Mouse (Mus musculus) adrenal gland, adult 8-10 months (tissue): ENCODE results near the gene Atoh7. TPM values are rescaled to one million over a fixed set of nuclear protein-coding genes. Genes with fewer than 3 reads are reported as not detected.

ENCODE experiments used
- DNase-seq: peaks from one replicate; pipeline ENCODE4 v3.0.0; 2022
- total RNA-seq, 4 experiments: library from RNA; stranded (reverse); gene quantifications; 2 replicates each; pipeline ENCODE4 v1.2.4; 2022

Atoh7 gene
- total RNA-seq, 4 experiments from 2014 or later: not detected

DNA sequence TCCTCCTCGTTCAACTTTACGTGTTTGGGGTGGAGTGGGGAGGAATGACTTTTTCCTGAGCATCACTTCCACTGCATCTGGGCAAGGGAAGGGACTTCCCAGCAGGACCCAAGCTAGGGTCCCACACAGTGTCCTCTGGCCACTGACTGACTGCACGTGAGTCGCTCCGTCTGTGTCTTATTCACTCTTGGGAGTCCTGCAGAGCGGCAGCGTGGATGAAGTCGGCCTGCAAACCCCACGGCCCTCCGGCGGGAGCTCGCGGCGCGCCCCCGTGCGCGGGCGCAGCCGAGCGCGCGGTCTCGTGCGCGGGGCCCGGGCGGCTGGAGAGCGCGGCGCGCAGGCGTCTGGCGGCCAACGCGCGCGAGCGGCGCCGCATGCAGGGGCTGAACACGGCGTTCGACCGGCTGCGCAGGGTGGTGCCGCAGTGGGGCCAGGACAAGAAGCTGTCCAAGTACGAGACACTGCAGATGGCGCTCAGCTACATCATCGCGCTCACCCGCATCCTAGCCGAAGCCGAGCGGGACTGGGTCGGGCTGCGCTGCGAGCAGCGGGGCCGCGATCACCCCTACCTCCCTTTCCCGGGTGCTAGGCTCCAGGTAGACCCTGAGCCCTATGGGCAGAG lies 601 bp downstream of the Atoh7 start:
- DNase-seq: no peak

DNA sequence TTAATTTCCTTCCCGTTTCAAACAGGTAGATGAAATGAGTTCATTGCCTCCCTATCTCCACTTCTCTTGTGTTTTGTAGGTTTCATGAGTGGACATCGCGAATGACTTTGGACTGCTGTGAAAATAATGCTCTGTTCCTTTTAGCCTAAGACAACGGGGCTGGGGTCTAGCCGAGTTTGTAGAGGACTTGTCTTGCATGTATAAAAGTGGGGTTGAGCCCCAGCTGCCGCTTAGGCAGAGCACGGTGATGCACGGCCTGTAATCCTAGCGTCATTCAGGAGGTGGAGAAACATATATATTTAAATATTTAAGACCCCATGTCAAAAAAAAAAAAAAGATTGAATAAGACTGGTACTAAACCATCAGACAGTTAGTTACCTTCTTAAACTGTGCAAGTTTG lies 1.2 kb downstream of the Atoh7 start:
- DNase-seq: no peak

DNA sequence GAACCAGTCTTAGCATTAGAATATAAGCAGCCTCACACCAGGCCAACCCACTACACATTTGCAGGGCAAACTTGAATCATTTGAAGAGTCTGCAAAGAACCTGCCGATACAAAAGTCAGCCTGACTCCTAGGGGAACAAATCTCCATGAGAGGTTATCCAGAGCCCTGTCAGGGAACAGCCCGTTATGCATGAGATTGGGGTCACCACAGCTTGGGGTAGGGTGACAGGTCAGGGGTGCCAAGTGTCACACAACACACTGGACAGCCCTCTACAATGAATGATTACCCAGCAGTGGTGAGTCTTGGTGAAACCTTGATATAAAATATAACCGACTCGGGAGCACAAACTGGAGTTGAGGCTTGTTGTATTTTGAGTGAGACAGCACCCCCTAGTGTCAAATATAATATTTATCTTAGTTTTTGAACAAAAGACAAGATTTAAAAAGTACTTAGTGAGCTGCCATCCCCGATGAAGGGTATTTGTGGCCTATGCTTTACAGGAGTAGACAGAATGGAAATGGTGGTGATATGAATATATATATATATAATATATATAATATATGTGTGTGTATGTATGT lies 13.7 kb downstream of the Atoh7 start:
- DNase-seq: no peak

DNA sequence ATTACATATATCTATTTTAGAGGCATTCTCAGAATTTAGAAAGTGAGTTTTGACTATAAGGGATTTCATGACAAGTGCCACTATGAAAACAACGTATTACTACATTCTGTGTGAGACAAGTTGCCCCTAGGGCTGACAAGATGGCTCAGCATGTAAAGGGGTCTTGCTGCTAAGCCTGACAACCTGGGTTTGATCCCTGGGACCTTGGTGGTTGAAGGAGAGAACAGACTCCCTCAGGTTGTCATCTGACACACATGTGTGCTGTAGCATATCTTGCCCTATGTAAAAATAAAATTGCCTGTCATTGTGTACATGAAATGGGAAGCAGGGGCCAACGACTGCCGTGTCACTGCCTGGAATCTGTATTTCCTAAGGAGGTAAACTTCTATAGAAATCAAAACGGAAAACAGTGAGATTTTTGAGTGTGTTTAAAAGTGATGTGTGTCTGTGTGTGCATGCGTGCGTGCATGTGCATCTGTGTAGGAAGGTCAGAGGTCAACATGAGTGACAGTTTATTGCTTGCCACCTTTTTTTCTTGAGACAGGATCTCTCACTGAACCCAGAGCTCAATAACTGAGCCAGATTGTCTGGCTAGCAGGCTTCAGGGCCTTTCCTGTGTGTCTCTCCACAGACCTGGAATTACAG lies 14.4 kb downstream of the Atoh7 start:
- no peak for DNase-seq

DNA sequence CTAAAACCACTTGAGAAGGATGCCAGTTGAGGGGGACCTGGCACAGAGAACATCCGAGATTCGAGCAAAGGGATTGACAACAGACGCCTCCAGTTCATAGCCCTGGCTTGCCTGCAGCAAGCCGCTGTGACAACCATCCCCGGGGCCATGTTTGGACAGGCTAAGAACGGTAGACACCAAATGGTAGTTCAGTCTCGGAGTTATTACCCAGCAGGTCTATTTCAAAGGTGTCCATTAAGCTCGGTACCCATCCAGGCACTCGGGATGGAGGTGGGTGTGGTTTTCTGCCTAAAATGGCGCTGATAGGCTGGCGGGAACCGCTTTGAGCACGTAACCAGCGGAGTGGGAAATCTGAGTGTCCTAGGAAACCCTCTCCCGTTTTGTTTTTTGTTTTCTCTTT lies 16.4 kb downstream of the Atoh7 start:
- DNase-seq: no peak

DNA sequence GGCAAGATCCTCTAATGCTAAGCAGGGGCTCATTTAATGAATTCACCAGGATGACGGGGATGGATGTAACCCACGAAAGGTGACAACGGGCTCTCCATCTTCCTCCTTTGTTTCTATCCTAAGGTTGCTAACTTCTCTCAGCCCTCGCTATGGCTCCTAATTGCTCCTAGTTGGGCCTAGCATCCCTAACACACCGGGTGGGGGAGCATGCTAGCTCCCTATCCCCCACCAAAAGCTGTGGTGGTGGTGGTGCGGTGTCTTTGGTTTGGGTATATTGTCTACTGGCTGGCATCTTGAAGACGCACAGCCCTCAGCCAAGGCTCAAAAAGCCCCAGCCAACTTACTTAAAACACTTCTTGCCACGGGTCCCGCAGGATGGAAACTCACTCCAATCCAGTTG lies 16.9 kb downstream of the Atoh7 start:
- no peak for DNase-seq

DNA sequence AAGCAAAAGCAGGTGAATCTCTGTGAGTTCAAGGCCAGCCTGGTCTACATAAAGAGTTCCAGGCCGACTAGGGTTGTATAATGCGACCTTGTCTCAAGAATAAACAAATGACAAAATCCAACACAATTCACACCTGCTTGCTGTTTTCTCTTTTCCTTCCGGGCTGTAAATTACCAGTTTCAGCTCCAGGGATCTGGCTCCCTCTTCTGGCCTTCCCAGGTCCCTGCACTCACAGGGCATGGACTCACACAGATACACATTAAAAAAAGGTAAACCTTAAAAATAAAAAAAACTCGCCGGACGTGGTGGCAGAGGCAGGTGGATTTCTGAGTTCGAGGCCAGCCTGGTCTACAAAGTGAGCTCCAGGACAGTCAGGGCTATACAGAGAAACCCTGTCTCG lies 18.1 kb downstream of the Atoh7 start:
- no peak for DNase-seq

DNA sequence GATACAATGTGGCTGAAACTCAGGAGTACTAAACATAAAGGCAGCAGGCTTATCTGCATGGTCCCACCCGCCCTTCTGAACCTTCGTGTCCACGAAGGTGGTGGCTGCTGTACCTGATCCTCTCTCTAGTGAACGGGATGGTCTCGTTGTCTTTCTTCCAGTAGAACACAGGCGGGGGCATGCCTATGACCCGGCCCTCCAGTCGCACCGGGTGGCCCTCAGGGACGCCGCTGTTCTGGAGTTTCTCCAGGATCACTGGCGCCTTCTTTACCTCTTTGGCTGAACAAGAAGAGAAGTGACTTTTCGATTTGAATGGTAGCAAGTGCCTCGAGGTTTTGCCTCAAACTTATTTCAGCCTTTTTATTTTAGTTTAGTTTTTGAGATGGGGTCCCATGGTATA lies 20.5 kb downstream of the Atoh7 start:
- no peak for DNase-seq

DNA sequence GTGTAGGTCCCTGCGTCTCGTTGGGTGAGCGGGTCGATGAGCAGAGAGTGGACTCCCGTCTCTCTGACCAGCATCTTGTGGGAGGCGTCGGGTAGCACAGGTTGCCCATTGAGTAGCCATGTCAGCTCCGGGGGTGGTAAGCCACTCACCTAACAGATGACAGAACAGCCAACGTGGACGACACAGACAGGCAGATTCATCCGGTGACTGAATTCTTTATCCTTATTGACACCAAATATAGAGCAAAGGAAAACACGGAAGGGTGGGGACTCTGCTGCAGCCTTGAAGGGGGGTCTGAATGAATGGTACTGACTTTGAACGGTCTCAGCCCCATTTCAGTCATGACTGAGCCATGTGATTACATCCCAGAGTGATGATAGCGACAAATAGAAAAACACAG lies 22.5 kb downstream of the Atoh7 start:
- DNase-seq: no peak

DNA sequence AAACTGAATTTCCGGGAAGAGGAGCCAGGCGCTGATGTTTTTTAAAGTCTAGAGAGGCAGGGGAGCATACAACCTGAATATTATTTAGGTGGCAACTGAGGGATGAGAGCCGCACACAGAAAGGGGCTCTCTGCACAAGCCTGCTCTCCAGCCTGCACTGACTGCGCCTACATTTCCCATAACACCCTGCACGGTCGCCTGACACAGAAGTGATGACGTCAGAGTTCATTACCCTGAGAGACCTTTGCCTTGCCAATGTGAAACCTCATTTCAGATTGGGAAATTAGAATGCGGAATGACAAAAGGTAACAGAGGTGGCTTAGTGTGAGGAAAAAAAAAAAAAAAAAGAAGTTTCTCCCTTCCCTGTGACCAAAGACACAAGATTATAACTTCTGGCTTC lies 23.1 kb downstream of the Atoh7 start:
- DNase-seq: no peak

DNA sequence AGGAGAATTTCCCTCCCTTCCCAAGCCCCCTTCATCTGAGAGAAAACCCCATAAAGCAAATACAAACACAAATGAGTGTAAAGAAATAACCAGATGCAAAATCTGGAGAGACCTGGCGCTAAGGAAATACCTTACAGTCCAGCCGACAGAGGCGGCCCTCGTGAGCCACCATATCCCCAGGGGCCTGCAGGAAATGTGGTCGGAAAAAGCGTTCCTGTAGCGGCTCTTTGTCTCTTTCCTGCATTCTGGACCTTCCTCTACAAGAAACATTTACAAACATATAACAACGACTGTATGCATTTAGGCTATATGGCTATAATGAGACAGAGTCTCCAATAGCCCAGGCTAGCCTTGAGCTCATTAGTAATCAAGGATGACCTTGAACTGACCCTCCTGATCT lies 23.7 kb downstream of the Atoh7 start:
- no peak for DNase-seq

DNA sequence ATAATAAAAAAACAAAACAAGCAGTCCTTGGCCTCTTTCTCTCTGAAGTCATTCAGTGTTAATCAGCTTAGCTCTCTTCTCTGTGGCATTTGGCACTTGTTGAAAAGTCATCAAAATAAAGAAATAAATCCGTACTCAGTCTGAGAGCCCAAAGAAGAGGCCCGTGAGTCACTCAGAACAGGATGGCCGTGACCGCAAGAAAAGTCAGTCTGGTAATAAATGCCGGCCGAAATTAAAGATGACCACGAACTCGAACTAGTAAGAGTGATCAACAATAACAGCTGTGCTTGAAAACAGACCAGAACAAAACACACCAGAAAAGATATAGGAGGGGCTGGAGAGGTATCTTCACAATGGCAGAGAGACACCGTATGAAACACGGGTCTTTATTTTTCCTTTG lies 24.6 kb downstream of the Atoh7 start:
- peak; percentile 52 for DNase-seq

DNA sequence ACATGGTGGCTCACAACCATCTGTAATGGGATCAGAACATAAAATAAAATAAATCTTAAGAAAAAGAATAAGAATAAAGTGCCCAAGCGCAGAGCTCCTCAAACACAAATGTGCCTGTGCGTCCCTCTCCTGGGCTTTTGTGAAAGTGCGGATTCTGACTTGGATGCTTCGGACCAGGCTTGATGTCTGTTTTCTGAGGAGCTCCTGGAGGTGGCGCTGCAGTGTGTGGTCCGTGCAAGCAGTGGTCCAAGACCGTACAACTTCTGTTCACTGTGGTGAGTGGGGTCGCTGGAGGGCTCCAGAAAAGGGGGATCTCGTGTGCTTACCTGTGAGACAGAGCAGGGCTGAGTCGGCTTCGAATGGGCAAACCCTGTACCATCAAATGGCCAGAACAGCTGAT lies 25.9 kb downstream of the Atoh7 start:
- no peak for DNase-seq

DNA sequence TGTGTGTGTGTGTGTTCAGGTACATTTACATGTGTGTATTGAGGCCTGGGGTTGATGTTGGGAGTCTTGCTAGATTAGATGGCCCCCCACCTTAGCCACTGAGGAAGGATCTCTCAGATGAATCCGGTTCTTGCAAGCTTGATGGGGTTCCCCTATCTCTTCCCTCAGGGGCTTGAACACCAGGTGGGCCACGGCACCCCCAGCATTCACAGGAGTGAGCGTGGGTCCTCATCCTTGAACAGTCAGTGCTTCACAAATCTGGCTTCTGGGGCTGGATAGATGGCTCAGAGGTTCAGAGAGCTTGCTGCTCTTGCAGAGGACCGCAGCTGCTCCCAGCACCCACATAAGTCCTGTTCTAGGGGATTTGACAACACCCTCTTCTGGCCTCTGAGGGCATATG lies 26.7 kb downstream of the Atoh7 start:
- no peak for DNase-seq

DNA sequence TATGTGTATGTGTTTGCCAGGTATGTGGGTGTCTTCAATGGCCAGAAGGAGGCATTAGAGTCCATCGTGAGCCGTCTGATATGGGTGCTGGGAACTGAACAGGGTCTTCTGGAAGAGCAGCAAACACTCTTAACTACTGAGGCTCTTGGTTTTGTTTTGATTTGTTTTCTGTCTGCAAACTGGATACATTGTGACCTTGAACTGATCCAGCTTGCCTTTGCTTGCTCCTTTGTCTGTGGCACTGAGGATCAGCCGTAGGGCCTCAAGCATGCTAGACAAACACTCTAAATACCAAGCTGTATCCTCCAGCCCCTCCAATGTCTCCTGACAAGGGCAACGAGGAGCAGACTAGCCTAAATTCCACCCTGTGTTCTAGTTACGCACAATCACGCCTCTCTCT lies 27.7 kb downstream of the Atoh7 start:
- no peak for DNase-seq

DNA sequence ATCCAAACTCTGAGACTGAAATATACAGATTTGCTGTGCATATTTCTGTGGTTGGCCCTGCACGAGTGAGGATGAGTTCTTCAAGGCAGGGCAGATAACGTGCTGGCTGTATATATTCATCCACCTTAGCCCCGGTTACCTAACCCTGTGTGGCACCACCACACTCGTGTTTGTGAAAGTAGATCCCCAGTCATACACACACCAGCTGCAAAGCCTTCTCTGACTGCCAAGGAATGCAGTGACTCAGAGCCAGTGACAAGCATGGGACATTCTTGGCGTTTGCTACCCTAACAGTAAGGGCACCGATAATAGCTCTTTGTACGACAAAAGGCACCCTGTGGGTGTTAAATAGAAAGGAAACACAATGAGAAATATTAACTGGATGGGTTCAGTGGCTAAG lies 28.8 kb downstream of the Atoh7 start:
- peak; percentile 59 for DNase-seq

DNA sequence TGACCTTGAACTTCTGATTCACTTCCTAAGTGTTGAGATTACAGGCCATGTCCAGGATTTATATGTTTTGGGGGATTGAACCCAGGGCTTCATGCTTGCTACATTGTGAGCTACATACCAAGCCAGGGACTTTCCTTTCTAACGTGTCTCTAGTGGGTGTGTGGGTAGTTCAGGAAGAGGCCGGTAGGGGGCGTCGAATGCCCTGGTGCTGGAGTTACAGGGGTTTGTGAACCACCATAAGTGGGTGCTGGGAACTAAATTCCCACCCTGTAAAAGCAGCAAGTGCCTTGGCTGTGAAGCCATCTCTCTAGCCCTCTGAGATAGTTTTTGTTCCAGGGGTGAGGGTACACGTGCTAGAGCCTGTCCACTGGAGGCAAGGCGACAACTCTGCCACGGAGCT lies 31.0 kb downstream of the Atoh7 start:
- DNase-seq: no peak

DNA sequence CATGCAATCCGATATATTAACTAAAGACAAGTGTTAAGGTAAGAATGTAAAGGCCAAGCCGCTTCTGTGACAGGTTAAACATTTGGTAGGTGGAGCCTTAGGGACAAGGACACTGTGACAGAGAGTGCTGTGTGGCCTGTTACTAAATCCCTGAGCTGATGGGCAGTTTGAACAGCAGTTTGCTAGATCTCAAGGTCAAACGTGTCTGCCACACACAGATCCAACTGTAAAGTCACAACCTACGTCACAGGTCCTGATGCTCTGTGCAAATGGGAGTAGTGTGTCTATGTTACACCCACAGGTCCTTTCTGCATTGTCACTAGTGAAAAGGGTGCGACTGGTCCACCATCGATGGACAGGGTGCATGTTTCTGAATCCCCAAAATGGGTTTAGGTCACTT lies 32.9 kb downstream of the Atoh7 start:
- DNase-seq: no peak

DNA sequence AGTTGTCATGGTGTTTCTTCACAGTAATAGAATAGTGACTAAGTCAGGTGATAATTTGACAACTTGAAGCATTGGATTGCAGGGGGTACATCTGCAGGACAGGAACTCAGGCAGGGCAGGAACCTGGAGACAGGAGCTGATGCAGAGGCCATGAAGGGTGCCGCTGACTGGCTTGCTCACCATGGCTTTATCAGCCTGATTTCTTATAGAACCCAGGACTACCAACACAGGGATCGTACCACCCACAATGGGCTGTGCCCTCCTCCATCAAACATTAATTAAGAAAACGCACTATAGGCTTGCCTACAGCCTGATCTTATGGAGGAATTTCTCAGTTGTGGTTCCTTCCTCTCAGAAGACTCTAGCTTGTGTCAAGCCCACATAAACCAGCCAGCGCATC lies 33.9 kb downstream of the Atoh7 start:
- no peak for DNase-seq

DNA sequence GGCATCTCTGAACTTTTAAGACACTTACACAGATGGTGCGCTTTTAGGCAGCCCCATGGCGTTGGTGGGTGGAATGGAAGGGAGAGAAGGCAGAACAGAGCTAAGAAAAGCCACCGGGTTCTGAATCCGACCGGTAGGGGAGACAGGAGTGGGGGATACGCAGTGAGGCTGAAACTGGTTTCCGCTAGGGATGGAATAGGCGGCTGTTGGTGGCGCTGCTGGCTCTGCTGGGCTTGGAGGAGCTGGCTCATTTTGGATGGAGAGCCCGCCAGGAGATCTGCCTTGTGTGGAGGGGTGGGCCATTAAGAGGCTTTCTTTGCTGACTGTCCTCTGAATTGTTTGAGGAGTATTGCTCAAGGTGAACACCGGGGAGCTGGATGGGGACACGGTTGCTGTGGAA lies 36.2 kb downstream of the Atoh7 start:
- DNase-seq: no peak

DNA sequence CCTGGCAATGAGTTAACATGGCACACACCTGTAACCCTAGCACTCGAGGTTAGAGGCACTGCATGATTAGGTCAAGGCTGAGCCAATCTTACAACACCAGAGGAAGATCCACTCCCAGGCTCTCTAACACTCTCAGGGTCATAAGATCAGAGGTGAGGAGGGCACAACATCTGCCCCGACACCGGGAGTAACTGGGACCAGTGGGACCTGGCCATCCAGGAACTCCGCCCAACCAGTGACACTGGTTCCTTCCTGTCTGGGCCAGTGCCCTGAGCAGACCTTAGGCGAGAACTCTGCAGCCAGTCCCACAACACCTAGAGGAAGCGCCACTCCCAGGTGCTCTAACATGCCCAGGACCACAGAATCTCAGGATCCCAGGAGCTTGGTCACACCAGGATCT lies 37.0 kb downstream of the Atoh7 start:
- DNase-seq: no peak

DNA sequence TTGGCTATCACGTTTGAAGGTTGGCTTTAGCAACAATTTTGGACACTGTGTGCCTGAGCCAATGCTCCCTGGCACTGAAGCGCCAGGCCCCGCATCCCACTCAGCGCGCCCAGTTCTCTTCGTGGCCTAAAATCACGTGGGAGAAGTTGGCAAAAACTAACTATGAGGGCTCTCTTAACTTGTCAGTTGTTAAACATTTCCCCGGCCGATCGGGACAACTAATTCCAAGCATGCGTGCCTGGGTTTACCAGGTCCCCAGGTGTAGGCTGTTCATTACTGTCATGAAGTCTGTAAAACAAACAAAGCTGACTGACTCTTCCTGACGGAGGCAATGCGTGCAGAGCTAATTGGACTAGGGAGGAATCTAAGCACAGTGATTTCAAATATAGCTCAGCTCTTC lies 43.2 kb downstream of the Atoh7 start:
- no peak for DNase-seq
